Mouse (Mus musculus) kidney, adult 2 months (tissue): ENCODE data around the gene Ptprd. TPM values are rescaled to one million over a fixed set of nuclear protein-coding genes. Genes with fewer than 3 reads are reported as not detected.

Experiments used
- DNase-seq: peaks from one replicate; pipeline ENCODE4 v3.0.0; 2021
- H3K27ac ChIP-seq: fragments of 200-500 bp; 2 replicates; pipeline ENCODE4 v1.5.1; 2012; ENCODE audit warnings: low read depth, low read length, control low read depth, inconsistent platforms; ENCODE audit not compliant: insufficient read depth
- H3K27me3 ChIP-seq: fragments of 200-500 bp; replicated peaks from 2 replicates; pipeline ENCODE4 v1.6.1; 2012; ENCODE audit warnings: mild to moderate bottlenecking, moderate library complexity, low read length, inconsistent platforms; ENCODE audit not compliant: control insufficient read depth, insufficient read depth
- H3K36me3 ChIP-seq: fragments of 200-500 bp; 2 replicates; pipeline ENCODE4 v1.6.1; 2012; ENCODE audit warnings: mild to moderate bottlenecking, moderate library complexity, low read length, inconsistent platforms; ENCODE audit not compliant: control insufficient read depth, insufficient read depth
- H3K4me1 ChIP-seq: fragments of 200-500 bp; 2 replicates; pipeline ENCODE4 v1.6.1; 2011; ENCODE audit warnings: low read length; ENCODE audit not compliant: control insufficient read depth, insufficient read depth
- H3K4me3 ChIP-seq: fragments of 200-500 bp; 2 replicates; pipeline ENCODE4 v1.5.1; 2011; ENCODE audit warnings: mild to moderate bottlenecking, low read depth, low read length, control low read depth; ENCODE audit not compliant: insufficient read depth
- CTCF ChIP-seq: fragments of 200-500 bp; conservative IDR thresholded peaks from 2 replicates; pipeline ENCODE4 v1.5.1; 2011; ENCODE audit warnings: low read depth, mild to moderate bottlenecking, control low read depth, low read length, moderate library complexity, mixed read lengths; ENCODE audit not compliant: insufficient read depth, insufficient read length
- POLR2A ChIP-seq: fragments of 200-500 bp; IDR thresholded peaks from one replicate; pipeline ENCODE4 v1.6.1; 2011; ENCODE audit warnings: low read depth, low read length, control low read depth
- WGBS: fragments of 180-500 bp; shearing (Covaris S2); methylation state at CpG from one replicate; pipeline ENCODE4 v1.1.7; 2018; 5-methylcytosine and 5-hydroxymethylcytosine counted together
- polyA plus RNA-seq: library from polyadenylated mRNA; depleted of rRNA; stranded (reverse); fragments of >200 nt; gene quantifications from 2 replicates; pipeline ENCODE4 v1.2.3, GENCODE M21; 2012

Gene Ptprd
- polyA plus RNA-seq, 1 experiment = 30.0 TPM

DNA sequence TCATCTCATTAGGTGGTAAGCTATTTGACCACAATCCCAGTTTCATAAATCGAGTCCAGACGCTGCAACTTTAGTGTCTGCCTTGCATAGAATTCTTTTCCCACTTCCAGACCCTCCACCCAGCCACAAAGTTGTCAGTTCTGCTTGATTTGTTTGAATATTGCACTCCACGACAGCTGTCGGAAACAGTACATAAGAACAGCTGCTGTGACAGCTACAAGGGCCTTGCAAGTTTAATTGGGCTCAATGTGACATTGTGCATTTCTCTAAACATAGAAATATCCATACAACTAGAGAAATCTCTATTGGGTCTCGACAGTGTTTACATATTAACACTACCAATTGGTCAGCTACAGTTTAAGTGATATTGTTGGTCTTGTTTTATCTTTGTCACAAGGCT lies 1887.3 kb downstream of the Ptprd start:
- Histone ChIP-seq H3K27ac (no peak overlapping the region), H3K4me3 (no peak overlapping the region), H3K36me3 (no peaks in the 10 kb centered on the region), H3K27me3 (no peaks in the 10 kb centered on the region), H3K4me1 (peaks cover 3% of the 10 kb centered on the region; the same call in 1 of the 2 replicates)
- 65% methylated on average over 5 of the region's 5 CpGs for WGBS
- no peak for TF ChIP-seq POLR2A
- no peak for TF ChIP-seq CTCF
- no peak for DNase-seq

DNA sequence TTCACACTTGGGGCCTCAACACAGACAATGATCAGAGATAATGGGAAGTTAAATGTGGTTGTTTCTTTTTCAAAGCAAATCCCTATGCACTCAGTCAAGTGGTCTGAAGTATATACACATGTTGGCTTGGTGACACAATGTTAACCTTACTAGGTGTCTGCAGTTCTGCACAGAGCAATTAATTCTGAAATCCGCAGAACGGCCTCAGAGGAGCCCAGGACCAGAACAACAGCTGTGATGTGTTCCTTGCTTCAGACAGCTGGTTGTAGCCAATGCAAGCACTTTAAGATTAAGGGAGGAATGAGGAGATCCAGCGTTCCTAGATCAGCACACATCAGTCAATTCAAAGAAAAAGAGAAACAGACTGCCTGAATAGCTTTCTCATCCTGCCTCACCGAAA lies 1891.9 kb downstream of the Ptprd start:
- H3K27ac ChIP-seq = no peak overlapping the region
- whole genome bisulfite sequencing = 66% methylated on average over 4 of the region's 4 CpGs
- no peaks in the 10 kb centered on the region for H3K27me3 ChIP-seq
- no peak for TF ChIP-seq CTCF
- TF ChIP-seq POLR2A = no peak
- H3K4me3 ChIP-seq = no peak overlapping the region
- no peak for DNase-seq
- H3K36me3 ChIP-seq = no peaks in the 10 kb centered on the region; the same call in 1 of the 2 replicates
- no peaks in the 10 kb centered on the region for H3K4me1 ChIP-seq

DNA sequence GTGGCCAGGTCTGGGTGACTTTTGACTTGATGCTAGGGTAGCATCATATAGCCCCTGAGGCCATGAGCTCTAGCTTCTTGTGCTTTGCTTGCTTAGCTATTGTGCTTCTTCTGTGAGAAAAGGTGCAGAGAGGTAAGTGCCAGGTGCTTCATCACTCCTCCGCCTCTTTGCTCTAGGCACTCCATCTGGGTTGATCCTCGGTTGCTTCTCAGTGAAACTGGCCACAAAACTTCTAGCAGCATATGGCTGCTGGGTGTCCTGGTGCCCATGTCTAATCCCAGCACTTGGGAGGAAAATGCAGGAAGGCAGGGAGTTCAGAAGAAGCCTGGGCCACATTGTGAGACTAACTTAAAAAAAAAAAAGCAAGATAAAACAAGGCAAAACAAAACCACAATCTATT lies 1895.8 kb downstream of the Ptprd start:
- H3K4me1 ChIP-seq = peaks cover 7% of the 10 kb centered on the region; the same call in 1 of the 2 replicates
- 89% methylated on average over 2 of the region's 2 CpGs for WGBS
- no peak for DNase-seq
- no peak for TF ChIP-seq POLR2A
- no peak for TF ChIP-seq CTCF
- no peak overlapping the region for H3K4me3 ChIP-seq
- H3K27ac ChIP-seq = no peak overlapping the region
- H3K27me3 ChIP-seq = no peaks in the 10 kb centered on the region
- no peaks in the 10 kb centered on the region; the same call in 1 of the 2 replicates for H3K36me3 ChIP-seq

DNA sequence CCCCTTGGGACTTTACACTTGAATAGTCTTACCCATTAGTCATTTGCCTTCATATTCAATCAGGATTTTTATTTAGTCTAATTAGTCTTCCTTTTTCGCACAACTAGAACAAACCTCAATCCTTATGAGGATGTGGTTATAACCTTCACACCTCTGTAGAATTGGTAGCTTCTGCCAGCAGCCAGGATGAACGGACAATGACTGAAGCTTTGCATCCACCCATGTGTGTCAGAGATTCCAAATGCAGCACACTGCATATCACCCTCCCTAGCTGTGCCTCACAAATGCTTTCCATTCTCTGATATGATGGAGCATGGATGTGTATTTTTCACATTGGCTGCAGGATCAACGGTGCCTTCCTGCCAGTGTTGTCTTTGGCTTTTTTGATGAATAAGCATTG lies 1898.0 kb downstream of the Ptprd start:
- no peak overlapping the region for H3K27ac ChIP-seq
- H3K27me3 ChIP-seq = no peaks in the 10 kb centered on the region; the same call in 1 of the 2 replicates
- DNase-seq = no peak
- H3K4me1 ChIP-seq = peaks cover 7% of the 10 kb centered on the region; the same call in 1 of the 2 replicates
- H3K36me3 ChIP-seq = no peaks in the 10 kb centered on the region; the same call in 1 of the 2 replicates
- H3K4me3 ChIP-seq = no peak overlapping the region
- no peak for TF ChIP-seq CTCF
- no peak for TF ChIP-seq POLR2A
- WGBS = 46% methylated on average over 3 of the region's 3 CpGs

DNA sequence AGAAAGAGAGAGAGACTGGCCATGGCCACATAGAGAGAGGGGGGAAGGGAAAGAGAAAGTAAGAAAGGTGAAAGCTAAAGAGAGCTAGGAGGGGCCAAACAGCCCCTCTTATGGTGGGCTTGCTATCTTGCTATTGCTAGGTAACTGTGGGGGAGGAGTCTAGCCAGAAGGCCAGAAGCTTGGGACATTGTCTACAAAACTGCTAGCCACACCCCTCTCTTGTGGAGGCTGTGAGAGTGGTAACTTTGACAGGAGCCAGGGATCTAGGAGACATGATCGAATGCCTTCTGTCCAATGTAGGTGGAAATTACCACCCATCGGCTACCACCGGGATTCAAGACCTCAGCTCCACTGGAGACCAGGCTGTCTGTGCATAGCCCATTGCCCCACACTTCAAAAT lies 1899.2 kb downstream of the Ptprd start:
- H3K27me3 ChIP-seq = no peaks in the 10 kb centered on the region; the same call in 1 of the 2 replicates
- H3K4me3 ChIP-seq = no peak overlapping the region
- TF ChIP-seq POLR2A (no peak), CTCF (no peak)
- DNase-seq = no peak
- 93% methylated on average over 3 of the region's 3 CpGs for WGBS
- no peak overlapping the region for H3K27ac ChIP-seq
- peaks cover 7% of the 10 kb centered on the region; the same call in 1 of the 2 replicates for H3K4me1 ChIP-seq
- H3K36me3 ChIP-seq = no peaks in the 10 kb centered on the region; the same call in 1 of the 2 replicates

DNA sequence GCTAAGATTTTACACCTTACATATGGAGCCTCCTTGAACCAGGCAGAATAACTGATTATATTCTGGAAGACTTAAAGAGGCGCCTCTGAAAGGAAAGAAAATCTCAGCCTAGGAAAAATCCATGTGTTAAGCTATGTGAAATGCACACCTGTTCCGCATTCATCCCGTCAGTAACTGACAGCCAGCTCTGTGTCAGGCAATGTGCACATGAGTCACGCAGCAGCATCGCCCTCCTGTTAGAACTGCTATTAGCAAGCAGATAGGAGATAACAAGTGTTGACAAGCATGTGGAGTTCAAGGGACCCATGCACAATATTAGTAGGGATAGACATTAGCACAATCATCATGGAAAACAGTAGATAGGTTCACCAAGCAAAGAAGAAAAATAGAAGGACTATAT lies 1905.8 kb downstream of the Ptprd start:
- H3K36me3 ChIP-seq = no peaks in the 10 kb centered on the region
- no peak overlapping the region for H3K27ac ChIP-seq
- DNase-seq = no peak
- WGBS = 97% methylated on average over 5 of the region's 5 CpGs
- H3K4me3 ChIP-seq = no peak overlapping the region
- no peaks in the 10 kb centered on the region for H3K4me1 ChIP-seq
- H3K27me3 ChIP-seq = no peaks in the 10 kb centered on the region; the same call in 1 of the 2 replicates
- TF ChIP-seq CTCF (no peak), POLR2A (no peak)

DNA sequence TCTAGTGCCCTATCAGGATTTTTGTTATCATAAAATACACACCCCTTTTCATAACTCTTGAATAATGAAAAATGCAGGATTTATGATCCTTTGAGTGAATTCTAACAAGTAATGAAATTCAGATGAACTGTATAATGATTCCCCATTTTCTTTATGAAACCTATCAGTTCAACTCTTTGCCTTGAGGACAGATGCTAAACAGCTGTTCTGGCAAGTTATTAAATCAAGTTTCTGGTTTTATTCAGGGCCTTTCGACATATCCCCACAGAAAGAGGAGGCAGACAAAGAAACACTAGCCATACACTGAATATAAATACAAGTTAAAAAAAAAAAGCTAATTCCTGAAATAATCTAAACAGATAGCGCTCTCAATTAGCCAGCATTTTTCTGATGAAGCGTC lies 1914.4 kb downstream of the Ptprd start:
- DNase-seq = no peak
- Histone ChIP-seq H3K4me3 (no peak overlapping the region), H3K27ac (no peak overlapping the region), H3K27me3 (no peaks in the 10 kb centered on the region), H3K4me1 (no peaks in the 10 kb centered on the region), H3K36me3 (no peaks in the 10 kb centered on the region)
- TF ChIP-seq CTCF (no peak), POLR2A (no peak)
- 88% methylated on average over 3 of the region's 3 CpGs for WGBS
